Mouse (Mus musculus) fibroblast of lung, adult 2 months (primary cell): ENCODE measurements around the gene Kif22.
A peak's percentile ranks its signal among the peaks of the same experiment; 100 is the strongest.

Experiments
- DNase-seq: peaks from one replicate; pipeline ENCODE4 v3.0.0-alpha.2; 2011; ENCODE audit warnings: low read depth

Gene Kif22

GRCm38 (mm10) chr7:127016971-127017949 lies 25.0 kb downstream of the Kif22 start, which contains the start of gene Pagr1a:
Pagr1a (minus strand) TSS chr7:127017352.
- peak; percentile 96 for DNase-seq

GRCm38 (mm10) chr7:127016486-127016938 lies 25.8 kb downstream of the Kif22 start:
- DNase-seq = no peak

GRCm38 (mm10) chr7:127016481-127016485 lies 26.0 kb downstream of the Kif22 start, which contains the start of gene Pagr1b:
Pagr1b (minus strand) TSS chr7:127016484.
- DNase-seq = no peak

GRCm38 (mm10) chr7:127016081-127016480 lies 26.2 kb downstream of the Kif22 start:
- DNase-seq = no peak

- DNase-seq = no peak
Observed at GRCm38 (mm10) chr7:127014993-127015392, 27.3 kb downstream of the Kif22 start.

- DNase-seq = peak; percentile 55
Observed at GRCm38 (mm10) chr7:127014320-127014719, 28.0 kb downstream of the Kif22 start, which contains the start of gene Mvp. Mvp (minus strand) TSS chr7:127014621.

GRCm38 (mm10) chr7:127013385-127013784 lies 28.9 kb downstream of the Kif22 start:
- no peak for DNase-seq

GRCm38 (mm10) chr7:127012845-127013244 lies 29.4 kb downstream of the Kif22 start:
- DNase-seq = no peak

GRCm38 (mm10) chr7:127012374-127012773 lies 29.9 kb downstream of the Kif22 start:
- no peak for DNase-seq

- DNase-seq = no peak
Observed at GRCm38 (mm10) chr7:127011717-127012116, 30.6 kb downstream of the Kif22 start.

- DNase-seq = no peak
Observed at GRCm38 (mm10) chr7:127011051-127011450, 31.2 kb downstream of the Kif22 start.

GRCm38 (mm10) chr7:127009307-127010085 lies 32.8 kb downstream of the Kif22 start:
- DNase-seq = no peak

GRCm38 (mm10) chr7:127008239-127009019 lies 33.8 kb downstream of the Kif22 start:
- peak; percentile 65 for DNase-seq

- no peak for DNase-seq
Observed at GRCm38 (mm10) chr7:127007313-127008024, 34.8 kb downstream of the Kif22 start.

GRCm38 (mm10) chr7:127004122-127004875 lies 38.0 kb downstream of the Kif22 start:
- DNase-seq = no peak

GRCm38 (mm10) chr7:127003620-127004019 lies 38.7 kb downstream of the Kif22 start:
- DNase-seq = no peak

GRCm38 (mm10) chr7:126999568-126999967 lies 42.7 kb downstream of the Kif22 start:
- DNase-seq = no peak

- DNase-seq = no peak
Observed at GRCm38 (mm10) chr7:126996449-126996848, 45.8 kb downstream of the Kif22 start.

- DNase-seq = no peak
Observed at GRCm38 (mm10) chr7:126988816-126989215, 53.5 kb downstream of the Kif22 start.

GRCm38 (mm10) chr7:126986319-126986718 lies 56.0 kb downstream of the Kif22 start:
- DNase-seq = no peak
